Mouse (Mus musculus): ENCODE data around the gene Slirp.

- TF ChIP-seq CTCF (IDR thresholded peaks at IDR 0.05; ENCODE audit: borderline replicate concordance, extremely low read depth, insufficient read depth, insufficient read length), result no peak
- TF ChIP-seq POLR2A (IDR thresholded peaks at IDR 0.05; ENCODE audit: borderline replicate concordance, extremely low read depth, insufficient read depth, insufficient read length, poor library complexity, severe bottlenecking), result no peak
Measured at GRCm38 (mm10) chr12:87407869-87408605, 35.7 kb upstream of the Slirp start.
